Mouse (Mus musculus) left cerebral cortex, postnatal 10 days (tissue): ENCODE data around the gene A1bg. TPM values are rescaled to one million over a fixed set of nuclear protein-coding genes. Genes with fewer than 3 reads are reported as not detected.

Experiments
- total RNA-seq, 2 experiments: library from RNA; stranded (reverse); gene quantifications; 2 replicates each; pipeline ENCODE4 v1.2.3; 2021

Gene A1bg
- total RNA-seq, 2 experiments from 2014 or later = not detected

Other genes with a start within 250 kb of the A1bg start
- gene Fam84b, start 69.2 kb downstream of the A1bg start, total RNA-seq = 10 to 100 TPM; 12.3 to 16.1 TPM